Mouse (Mus musculus): ENCODE results near the gene Plcz1.

The Plcz1 gene

GRCm38 (mm10) chr6:139947106-139947879 lies 94.0 kb downstream of the Plcz1 start:
- in situ Hi-C loops (cut with MboI), result no loop called here

Data from mature B cell (primary cell).